In the genomic region with DNA sequence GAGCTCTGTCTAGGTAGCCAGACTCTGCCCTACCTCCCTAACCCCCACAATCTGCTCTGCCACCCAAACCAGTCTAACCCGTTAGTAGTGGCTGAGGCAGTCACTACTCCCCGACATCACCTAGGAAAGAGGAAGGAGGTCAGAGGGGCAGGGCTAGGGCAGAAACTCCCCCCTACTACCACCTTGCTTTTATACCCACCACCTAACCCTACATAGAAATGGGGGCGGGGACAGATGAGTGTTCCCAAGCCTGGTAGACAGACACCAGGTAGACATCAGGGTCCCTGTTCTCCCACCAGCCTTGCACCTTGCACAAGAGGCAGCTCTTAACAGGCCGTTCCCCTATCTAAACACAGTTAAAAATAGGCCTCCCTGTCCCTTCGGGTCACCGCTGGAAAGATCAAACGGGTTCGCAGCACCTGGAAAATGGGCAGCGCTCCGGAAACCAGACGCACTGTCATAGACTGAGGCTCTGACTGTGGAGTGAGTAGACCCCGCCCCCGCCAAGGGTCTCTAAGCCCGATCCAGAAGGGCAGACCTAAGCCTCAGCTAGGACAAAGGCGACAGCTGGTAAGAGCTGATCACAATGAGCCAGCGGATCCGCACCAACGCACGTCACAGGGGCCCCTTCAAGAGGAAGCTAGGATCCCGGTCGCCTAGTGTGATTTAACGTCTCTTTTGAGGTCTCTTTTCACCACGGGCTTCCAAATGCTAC, we compare ENCODE assay signal across 8 mouse cellular contexts. TPM values are rescaled to one million over a fixed set of nuclear protein-coding genes. Genes with fewer than 3 reads are reported as not detected.
DNase-seq lines count a peak whose midpoint lies in the region; ATAC-seq and TF ChIP-seq lines count a peak whose summit lies in the region.

No protein-coding gene starts in this region.

- H3K4me3 ChIP-seq in gastrocnemius, adult 2 months, result peak overlapping the region; percentile 65
- H3K4me3 ChIP-seq in hindbrain, embryonic 10.5 days, result peak overlapping the region; percentile 55
- peak overlapping the region; percentile 36 for H3K4me3 ChIP-seq in lung, embryonic 14.5 days (ENCODE audit: low read depth, low read length)
- H3K4me3 ChIP-seq in neural tube, embryonic 14.5 days (ENCODE audit: low read depth, low read length), result peak overlapping the region; percentile 21

- no peak for TF ChIP-seq CTCF in gastrocnemius, adult 2 months (IDR thresholded peaks at IDR 0.05)
- TF ChIP-seq CTCF in lung, embryonic 14.5 days (IDR thresholded peaks at IDR 0.05; ENCODE audit: low read depth), result no peak

- no peaks in the 10 kb centered on the region for H3K9me3 ChIP-seq in hindbrain, embryonic 10.5 days
- H3K9me3 ChIP-seq in lung, embryonic 14.5 days (ENCODE audit: low read depth, low read length), result no peaks in the 10 kb centered on the region
- H3K9me3 ChIP-seq in neural tube, embryonic 14.5 days (ENCODE audit: control insufficient read depth, low read length), result no peaks in the 10 kb centered on the region

- 9% methylated on average over 23 of the region's 23 CpGs for WGBS in hindbrain, embryonic 10.5 days
- WGBS in lung, embryonic 14.5 days, result 29% methylated on average over 23 of the region's 23 CpGs
- WGBS in neural tube, embryonic 14.5 days, result 13% methylated on average over 23 of the region's 23 CpGs

- DNase-seq in gastrocnemius, adult 2 months, result peak; percentile 56
- no peak for DNase-seq in gastrocnemius, postnatal 25 days
- peak; percentile 67 for DNase-seq in c-Kit-positive CD71-negative TER-119-negative erythroid progenitor cells, embryonic 14.5 days (ENCODE audit: low read depth)
- DNase-seq in hindbrain, embryonic 10.5 days (ENCODE audit: low spot score), result peak; percentile 82
- DNase-seq in lung, embryonic 14.5 days, result peak; percentile 48
- no peak for DNase-seq in gastrocnemius, postnatal 36 days

- peak; percentile 29; the same call in 1 of the 2 replicates for ATAC-seq in lung, embryonic 14.5 days (ENCODE audit: insufficient read depth)
- peak; percentile 18 for ATAC-seq in neural tube, embryonic 14.5 days (ENCODE audit: low read depth)
- no peak for ATAC-seq in erythroid progenitor cell, adult 5-6 weeks (replicated peaks; ENCODE audit: low FRiP score, poor library complexity, severe bottlenecking)

- H3K27me3 ChIP-seq in hindbrain, embryonic 10.5 days (ENCODE audit: insufficient read depth, poor library complexity, severe bottlenecking), result peaks cover 35% of the 10 kb centered on the region
- no peaks in the 10 kb centered on the region for H3K27me3 ChIP-seq in lung, embryonic 14.5 days (ENCODE audit: insufficient read depth, low read length)
- H3K27me3 ChIP-seq in neural tube, embryonic 14.5 days (ENCODE audit: control insufficient read depth, insufficient read depth, low read length), result no peaks in the 10 kb centered on the region

- H3K4me2 ChIP-seq in lung, embryonic 14.5 days, result peak overlapping the region; percentile 62
- H3K4me2 ChIP-seq in neural tube, embryonic 14.5 days (ENCODE audit: low read depth, low read length), result peak overlapping the region; percentile 48

- H3K36me3 ChIP-seq in hindbrain, embryonic 10.5 days, result peaks cover 51% of the 10 kb centered on the region
- peaks cover 24% of the 10 kb centered on the region; the same call in 1 of the 2 replicates for H3K36me3 ChIP-seq in lung, embryonic 14.5 days (ENCODE audit: insufficient read depth)
- no peaks in the 10 kb centered on the region for H3K36me3 ChIP-seq in neural tube, embryonic 14.5 days (ENCODE audit: control insufficient read depth, insufficient read depth, low read length)

- peak overlapping the region; percentile 49 for H3K9ac ChIP-seq in lung, embryonic 14.5 days
- no peak overlapping the region for H3K9ac ChIP-seq in neural tube, embryonic 14.5 days (replicated peaks; ENCODE audit: low read depth, low read length)

- H3K27ac ChIP-seq in gastrocnemius, adult 2 months, result peak overlapping the region; percentile 67
- H3K27ac ChIP-seq in hindbrain, embryonic 10.5 days, result peak overlapping the region; percentile 93
- H3K27ac ChIP-seq in lung, embryonic 14.5 days (ENCODE audit: low read depth), result peak overlapping the region; percentile 68
- no peak overlapping the region for H3K27ac ChIP-seq in neural tube, embryonic 14.5 days (ENCODE audit: low read depth, low read length)

- H3K4me1 ChIP-seq in hindbrain, embryonic 10.5 days (replicated peaks), result peaks cover 94% of the 10 kb centered on the region
- H3K4me1 ChIP-seq in lung, embryonic 14.5 days (ENCODE audit: insufficient read depth), result peaks cover 13% of the 10 kb centered on the region
- peaks cover 35% of the 10 kb centered on the region for H3K4me1 ChIP-seq in neural tube, embryonic 14.5 days (ENCODE audit: control insufficient read depth, insufficient read depth, low read length)

- intact Hi-C loops in gastrocnemius, adult 2 months (cut with DNase I), result no loop called here
- intact Hi-C loops in gastrocnemius, postnatal 36 days (cut with DNase I), result no loop called here

RNA-seq across cellular contexts. Expression of gene Fam110a, which starts 7.0 kb away (rescaled TPM):
- 1 to 10 TPM; 1.8 to 2.6 TPM for total RNA-seq in gastrocnemius, adult 2 months (2021)
- 1 to 10 TPM; 2.2 to 2.9 TPM for total RNA-seq in gastrocnemius, postnatal 25 days (2021)
- polyA plus RNA-seq in hindbrain, embryonic 10.5 days (2016; fragmentation: Nextera tagmentation; extraction: Ambion mirVana), result 99.4 and 149 TPM in 2 replicates
- 29.3 and 29.4 TPM in 2 replicates for polyA plus RNA-seq in lung, embryonic 14.5 days (2014; fragmentation: Nextera tagmentation; extraction: Ambion mirVana)
- 36.3 and 36.6 TPM in 2 replicates for polyA plus RNA-seq in neural tube, embryonic 14.5 days (2014; fragmentation: Nextera tagmentation; extraction: Ambion mirVana)
- 1.3 and 4.7 TPM in 2 replicates for total RNA-seq in erythroid progenitor cell, adult 5-6 weeks (2015; ENCODE audit: low replicate concordance)
- 1.8 and 3.6 TPM in 2 replicates for total RNA-seq in erythroid progenitor cell, adult 5-6 weeks (2017; ENCODE audit: low replicate concordance)
- total RNA-seq in gastrocnemius, postnatal 36 days (2021), result 1 to 10 TPM; 2.5 to 2.6 TPM

RNA-seq across cellular contexts. Expression of gene Slc52a3, which starts 23.3 kb away (rescaled TPM):
- 1 to 10 TPM in 1 of 2 experiments, under 1 TPM in 1; 0.69 to 1.6 TPM for total RNA-seq in gastrocnemius, adult 2 months (2021)
- total RNA-seq in gastrocnemius, postnatal 25 days (2021), result under 1 TPM; 0.94 to 1.00 TPM
- polyA plus RNA-seq in hindbrain, embryonic 10.5 days (2016; fragmentation: Nextera tagmentation; extraction: Ambion mirVana), result 0.90 and 1.3 TPM in 2 replicates
- 0.72 and 1.5 TPM in 2 replicates for polyA plus RNA-seq in lung, embryonic 14.5 days (2014; fragmentation: Nextera tagmentation; extraction: Ambion mirVana)
- 0.60 and 1.2 TPM in 2 replicates for polyA plus RNA-seq in neural tube, embryonic 14.5 days (2014; fragmentation: Nextera tagmentation; extraction: Ambion mirVana)
- total RNA-seq in erythroid progenitor cell, adult 5-6 weeks (2015; ENCODE audit: low replicate concordance), result not detected in 2 replicates
- 0.26 TPM in 1 of 2 replicates, not detected in the other for total RNA-seq in erythroid progenitor cell, adult 5-6 weeks (2017; ENCODE audit: low replicate concordance)
- total RNA-seq in gastrocnemius, postnatal 36 days (2021), result under 1 TPM; 0.36 to 0.91 TPM

Comparison
In these comparisons a context has a peak if more than half of its experiments do, and no peak if none do; other contexts are left out.
1. DNase-seq: peak in gastrocnemius, adult 2 months (single experiment), c-Kit-positive CD71-negative TER-119-negative erythroid progenitor cells, embryonic 14.5 days (single experiment), hindbrain, embryonic 10.5 days (single experiment) and lung, embryonic 14.5 days (single experiment); none in gastrocnemius, postnatal 25 days (single experiment) and gastrocnemius, postnatal 36 days (0 of 2).
2. Peak in every context shown above with its lines, with median percentiles within 50 percentile points of each other: H3K4me3 ChIP-seq.